20 mouse cellular contexts compared by ENCODE assay signal in genomic region chr15:81141956-81142576, GRCm38 (mm10). TPM values are rescaled to one million over a fixed set of nuclear protein-coding genes. Genes with fewer than 3 reads are reported as not detected.
DNase-seq lines count a peak whose midpoint lies in the region; ATAC-seq lines count a peak whose summit lies in the region.
"Had no signal": no experiment of that assay in that cellular context is flagged by ENCODE, and none has a peak within 500 bp of the region (broad histone marks: within the 10 kb centered on the region; RNA-seq: fewer than 3 reads in every experiment).

No protein-coding gene starts in this region.

- H3K4me2 ChIP-seq in liver, embryonic 13.5 days: 0 out of 2 replicates have a peak overlapping the region, but pooled peaks have one; percentile 2
- H3K4me2 ChIP-seq: intestine, embryonic 15.5 days; neural tube, embryonic 12.5 days had no signal

- H3K27ac ChIP-seq in liver, embryonic 13.5 days: no peak overlapping the region
- H3K27ac ChIP-seq: forebrain, embryonic 10.5 days; intestine, embryonic 15.5 days; liver, embryonic 14.5 days; neural tube, embryonic 12.5 days had no signal

- peak overlapping the region; percentile 56 for H3K4me3 ChIP-seq in megakaryocyte, embryonic 14.5 days (replicated peaks)
- no peak overlapping the region for H3K4me3 ChIP-seq in liver, embryonic 13.5 days (replicated peaks)
- H3K4me3 ChIP-seq: forebrain, embryonic 10.5 days; intestine, embryonic 15.5 days; neural tube, embryonic 12.5 days had no signal

- no peak for ATAC-seq in CD4-positive, CD25-positive, alpha-beta regulatory T cell, adult 4 months
- ATAC-seq in megakaryocyte, adult 5-6 weeks (ENCODE audit: poor library complexity, severe bottlenecking): no peak
- no peak for ATAC-seq in liver, embryonic 13.5 days (ENCODE audit: low read depth)
- ATAC-seq: intestine, embryonic 15.5 days; midbrain, embryonic 16.5 days; Patski had no signal

- peaks cover 25% of the 10 kb centered on the region for H3K4me1 ChIP-seq in megakaryocyte, embryonic 14.5 days
- H3K4me1 ChIP-seq in liver, embryonic 13.5 days (replicated peaks): peaks cover 7% of the 10 kb centered on the region; the same call in 1 of the 2 replicates

- WGBS in liver, embryonic 13.5 days (ENCODE audit: insufficient replicate concordance): 20% methylated on average over 11 of the region's 11 CpGs

- no peaks in the 10 kb centered on the region for H3K9me3 ChIP-seq in megakaryocyte, embryonic 14.5 days
- no peaks in the 10 kb centered on the region for H3K9me3 ChIP-seq in liver, embryonic 13.5 days (replicated peaks)
- H3K9me3 ChIP-seq: forebrain, embryonic 10.5 days; intestine, embryonic 15.5 days; neural tube, embryonic 12.5 days had no signal

- H3K36me3 ChIP-seq in megakaryocyte, embryonic 14.5 days (replicated peaks; ENCODE audit: low read length): no peaks in the 10 kb centered on the region
- H3K36me3 ChIP-seq in liver, embryonic 13.5 days: no peaks in the 10 kb centered on the region
- H3K36me3 ChIP-seq: forebrain, embryonic 10.5 days; intestine, embryonic 15.5 days; neural tube, embryonic 12.5 days had no signal

- no peak overlapping the region for H3K9ac ChIP-seq in liver, embryonic 13.5 days
- H3K9ac ChIP-seq: intestine, embryonic 15.5 days; liver, embryonic 14.5 days; neural tube, embryonic 12.5 days had no signal

- H3K27me3 ChIP-seq in megakaryocyte, embryonic 14.5 days (replicated peaks): no peaks in the 10 kb centered on the region
- H3K27me3 ChIP-seq in liver, embryonic 13.5 days: no peaks in the 10 kb centered on the region
- H3K27me3 ChIP-seq: intestine, embryonic 15.5 days; neural tube, embryonic 12.5 days; Patski had no signal

- peak; percentile 16 for DNase-seq in CD4-positive, CD25-positive, alpha-beta regulatory T cell, adult 2 months (ENCODE audit: low read depth, low spot score)
- DNase-seq in liver, embryonic 13.5 days: no peak
- DNase-seq in thymus, postnatal 14 days: peak; percentile 51
- DNase-seq in cerebellum, postnatal 14 days: no peak
- no peak for DNase-seq in cerebellum, postnatal 4 days (ENCODE audit: low spot score in 2 of 2)
- DNase-seq: cerebellum, postnatal 36 days; gastrocnemius, postnatal 10 days; heart, postnatal 14 days; kidney, postnatal 25 days; lung, postnatal 10 days; right cerebral cortex, postnatal 25 days had no signal

RNA-seq across cellular contexts. Expression of gene Mrtfa, which starts 48.5 kb away (rescaled TPM):
- 10 to 100 TPM; 41.0 to 78.2 TPM for polyA plus RNA-seq in CD4-positive, CD25-positive, alpha-beta regulatory T cell, adult 4 months (2017; shearing (Covaris generic))
- polyA plus RNA-seq in megakaryocyte, embryonic 14.5 days (2012; ENCODE audit: insufficient read depth, low replicate concordance): 138 and 254 TPM in 2 replicates
- total RNA-seq in megakaryocyte, adult 5-6 weeks (2015): 76.4 and 81.3 TPM in 2 replicates
- total RNA-seq in megakaryocyte, adult 5-6 weeks (2017): 39.4 and 46.2 TPM in 2 replicates
- polyA plus RNA-seq in liver, embryonic 13.5 days (2015; fragmentation: Nextera tagmentation; extraction: Ambion mirVana): 3.9 and 4.9 TPM in 2 replicates

Comparison
In these comparisons a context has a peak if more than half of its experiments do, and no peak if none do; other contexts are left out.
1. DNase-seq: peak in CD4-positive, CD25-positive, alpha-beta regulatory T cell, adult 2 months (single experiment) and thymus, postnatal 14 days (single experiment); none in liver, embryonic 13.5 days (single experiment), cerebellum, postnatal 14 days (0 of 2) and cerebellum, postnatal 4 days (0 of 2).